Mouse (Mus musculus) MEL (cell line): Measurements from ENCODE around the gene Irgm2. TPM values are rescaled to one million over a fixed set of nuclear protein-coding genes. Genes with fewer than 3 reads are reported as not detected.

Source experiments
- DNase-seq: peaks from one replicate; pipeline ENCODE4 v3.0.0; 2011; ENCODE audit warnings: low read depth, low spot score
- H3K27ac ChIP-seq: 2 replicates; pipeline ENCODE4 v1.5.1; 2012; ENCODE audit warnings: low read depth, mild to moderate bottlenecking, control low read depth, low read length, moderate library complexity; ENCODE audit not compliant: control insufficient read depth
- H3K27me3 ChIP-seq, 2 experiments: fragments of 150-350 bp in 1 of 2; sonication (generic) in 1 of 2; 2 replicates each; pipeline ENCODE4 v1.6.1; 2012; ENCODE audit warnings: low read length in 2 of 2, mild to moderate bottlenecking in 2 of 2, improper control_type of control experiment in 1 of 2, moderate library complexity in 1 of 2; ENCODE audit not compliant: insufficient read depth in 2 of 2, control insufficient read depth in 1 of 2
- H3K36me3 ChIP-seq, 2 experiments: 2 replicates each; pipeline ENCODE4 v1.6.1; 2012 to 2014; ENCODE audit warnings: low read length in 2 of 2, improper control_type of control experiment in 1 of 2, inconsistent platforms in 1 of 2, mild to moderate bottlenecking in 1 of 2; ENCODE audit not compliant: insufficient read depth in 2 of 2, control insufficient read depth in 1 of 2
- H3K4me1 ChIP-seq, 2 experiments: fragments of 150-350 bp in 1 of 2; sonication (generic) in 1 of 2; 2 replicates each; pipeline ENCODE4 v1.6.1; 2012; ENCODE audit warnings: low read length in 2 of 2, improper control_type of control experiment in 1 of 2, mild to moderate bottlenecking in 1 of 2; ENCODE audit not compliant: insufficient read depth in 2 of 2, control insufficient read depth in 1 of 2
- H3K4me3 ChIP-seq, 2 experiments: fragments of 150-350 bp in 1 of 2; sonication (generic) in 1 of 2; 2 replicates each; pipeline ENCODE4 v1.5.1; 2012; ENCODE audit warnings: low read depth in 2 of 2, low read length in 2 of 2, mild to moderate bottlenecking in 2 of 2, moderate library complexity in 2 of 2, control low read depth in 1 of 2, improper control_type of control experiment in 1 of 2; ENCODE audit not compliant: control insufficient read depth in 1 of 2, insufficient read depth in 1 of 2
- H3K79me2 ChIP-seq: 2 replicates; pipeline ENCODE4 v1.6.1; 2012; ENCODE audit warnings: mild to moderate bottlenecking, low read length, moderate library complexity; ENCODE audit not compliant: control insufficient read depth, poor library complexity, insufficient read depth
- H3K9ac ChIP-seq: 2 replicates; pipeline ENCODE4 v1.6.1; 2012; ENCODE audit warnings: low read depth, mild to moderate bottlenecking, control low read depth, low read length, moderate library complexity; ENCODE audit not compliant: control insufficient read depth, poor library complexity, severe bottlenecking
- H3K9me3 ChIP-seq: fragments of 150-350 bp; sonication (generic); replicated peaks from 2 replicates; pipeline ENCODE4 v1.6.1; 2012; ENCODE audit warnings: mild to moderate bottlenecking, low read length, improper control_type of control experiment, moderate library complexity; ENCODE audit not compliant: insufficient read depth
- CHD1 ChIP-seq: IDR thresholded peaks from 2 replicates; pipeline ENCODE4 v1.6.1; 2012; ENCODE audit warnings: low read depth, mild to moderate bottlenecking, inconsistent platforms, low read length, improper control_type of control experiment
- CHD2 ChIP-seq: IDR thresholded peaks from 2 replicates; pipeline ENCODE4 v1.6.1; 2011; ENCODE audit warnings: low read length, improper control_type of control experiment
- E2F4 ChIP-seq: IDR thresholded peaks from 2 replicates; pipeline ENCODE4 v1.6.1; 2011; ENCODE audit warnings: low read depth, low read length, improper control_type of control experiment, borderline replicate concordance
- ELF1 ChIP-seq: IDR thresholded peaks from 2 replicates; pipeline ENCODE4 v1.6.1; 2014; ENCODE audit warnings: low read depth, mild to moderate bottlenecking, inconsistent platforms, low read length, improper control_type of control experiment, moderate library complexity
- EP300 ChIP-seq, 2 experiments: IDR thresholded peaks; 2 replicates each; pipeline ENCODE4 v1.6.1; 2011; ENCODE audit warnings: improper control_type of control experiment in 2 of 2, low read length in 2 of 2, low read depth in 1 of 2, mild to moderate bottlenecking in 1 of 2
- ETS1 ChIP-seq: IDR thresholded peaks from 2 replicates; pipeline ENCODE4 v1.6.1; 2012; ENCODE audit warnings: low read depth, mild to moderate bottlenecking, inconsistent platforms, low read length, improper control_type of control experiment, moderate library complexity
- GABPA ChIP-seq: IDR thresholded peaks from 2 replicates; pipeline ENCODE4 v1.6.1; 2012; ENCODE audit warnings: low read depth, mild to moderate bottlenecking, inconsistent platforms, low read length, improper control_type of control experiment, moderate library complexity
- GATA1 ChIP-seq: IDR thresholded peaks from 2 replicates; pipeline ENCODE4 v1.6.1; 2011; ENCODE audit warnings: low read depth, low read length, improper control_type of control experiment
- HCFC1 ChIP-seq: IDR thresholded peaks from 2 replicates; pipeline ENCODE4 v1.6.1; 2012; ENCODE audit warnings: low read depth, mild to moderate bottlenecking, inconsistent platforms, low read length, improper control_type of control experiment, moderate library complexity
- JUND ChIP-seq: IDR thresholded peaks from 2 replicates; pipeline ENCODE4 v1.6.1; 2011; ENCODE audit warnings: low read depth, mild to moderate bottlenecking, improper control_type of control experiment, low read length
- KAT2A ChIP-seq: conservative IDR thresholded peaks from 2 replicates; pipeline ENCODE4 v1.6.1; 2012; ENCODE audit warnings: low read depth, low read length, improper control_type of control experiment, inconsistent platforms
- MEF2A ChIP-seq: IDR thresholded peaks from 2 replicates; pipeline ENCODE4 v1.6.1; 2014; ENCODE audit warnings: low read depth, mild to moderate bottlenecking, inconsistent platforms, low read length, improper control_type of control experiment; ENCODE audit not compliant: poor library complexity, insufficient replicate concordance, severe bottlenecking; ENCODE audit errors: extremely low read depth
- MXI1 ChIP-seq: IDR thresholded peaks from 2 replicates; pipeline ENCODE4 v1.6.1; 2011; ENCODE audit warnings: mild to moderate bottlenecking, low read depth, low read length, improper control_type of control experiment
- MYC ChIP-seq: IDR thresholded peaks from 2 replicates; pipeline ENCODE4 v1.6.1; 2011; ENCODE audit warnings: low read depth, mild to moderate bottlenecking, low read length, improper control_type of control experiment, moderate library complexity
- NRF1 ChIP-seq: IDR thresholded peaks from 2 replicates; pipeline ENCODE4 v1.6.1; 2014; ENCODE audit warnings: low read depth, mild to moderate bottlenecking, inconsistent platforms, low read length, improper control_type of control experiment, moderate library complexity; ENCODE audit not compliant: poor library complexity, insufficient read depth, severe bottlenecking
- POLR2A ChIP-seq, 2 experiments: IDR thresholded peaks; 2 replicates each; pipeline ENCODE4 v1.6.1; 2011 to 2012; ENCODE audit warnings: low read length in 2 of 2, mild to moderate bottlenecking in 2 of 2, control low read depth in 1 of 2, improper control_type of control experiment in 1 of 2, low read depth in 1 of 2, moderate library complexity in 1 of 2; ENCODE audit not compliant: control insufficient read depth in 1 of 2, insufficient read depth in 1 of 2, poor library complexity in 1 of 2
- POLR2AphosphoS2 ChIP-seq: IDR thresholded peaks from 2 replicates; pipeline ENCODE4 v1.6.1; 2011; ENCODE audit warnings: low read length, improper control_type of control experiment
- POLR2AphosphoS5 ChIP-seq: IDR thresholded peaks from 2 replicates; pipeline ENCODE4 v1.6.1; 2012; ENCODE audit warnings: low read depth, borderline replicate concordance, mild to moderate bottlenecking, inconsistent platforms, low read length, moderate library complexity, mixed read lengths
- SMC3 ChIP-seq: IDR thresholded peaks from 2 replicates; pipeline ENCODE4 v1.6.1; 2011; ENCODE audit warnings: low read depth, low read length, improper control_type of control experiment
- TBP ChIP-seq: IDR thresholded peaks from 2 replicates; pipeline ENCODE4 v1.8.0; 2011; ENCODE audit warnings: low read depth, low read length, improper control_type of control experiment
- TCF12 ChIP-seq: IDR thresholded peaks from 2 replicates; pipeline ENCODE4 v1.6.1; 2014; ENCODE audit warnings: low read depth, mild to moderate bottlenecking, inconsistent platforms, low read length, improper control_type of control experiment, moderate library complexity
- UBTF ChIP-seq: IDR thresholded peaks from 2 replicates; pipeline ENCODE4 v1.6.1; 2012; ENCODE audit warnings: low read depth, mild to moderate bottlenecking, inconsistent platforms, low read length, improper control_type of control experiment, moderate library complexity, borderline replicate concordance; ENCODE audit not compliant: insufficient read depth
- USF1 ChIP-seq: IDR thresholded peaks from 2 replicates; pipeline ENCODE4 v1.6.1; 2014; ENCODE audit warnings: low read depth, mild to moderate bottlenecking, inconsistent platforms, low read length, improper control_type of control experiment, moderate library complexity
- ZC3H11A ChIP-seq: IDR thresholded peaks from 2 replicates; pipeline ENCODE4 v1.6.1; 2012; ENCODE audit warnings: low read depth, mild to moderate bottlenecking, inconsistent platforms, low read length, improper control_type of control experiment
- ZMIZ1 ChIP-seq: IDR thresholded peaks from 2 replicates; pipeline ENCODE4 v1.6.1; 2012; ENCODE audit warnings: low read depth, mild to moderate bottlenecking, inconsistent platforms, low read length, improper control_type of control experiment, moderate library complexity
- ZNF384 ChIP-seq: IDR thresholded peaks from 2 replicates; pipeline ENCODE4 v1.6.1; 2012; ENCODE audit warnings: low read depth, mild to moderate bottlenecking, inconsistent platforms, low read length, improper control_type of control experiment
- polyA plus RNA-seq, 2 experiments: library from polyadenylated mRNA; stranded (reverse) in 1 of 2; unstranded in 1 of 2; fragments of >175 nt in 1 of 2; fragments of >200 nt in 1 of 2; gene quantifications; 2 replicates each; pipeline versions ENCODE4 v1.2.1 to v1.2.4; 2012; ENCODE audit warnings: low replicate concordance in 2 of 2, low read depth in 1 of 2; ENCODE audit not compliant: insufficient read length in 2 of 2, insufficient read depth in 1 of 2, missing spikeins in 1 of 2
- total RNA-seq: library from RNA; depleted of rRNA; stranded (reverse); fragments of 300-350 nt; gene quantifications from 2 replicates; pipeline ENCODE4 v1.2.3, GENCODE M21; 2012

The Irgm2 gene
- total and polyA plus RNA-seq, 3 experiments, result 1.1 TPM; not detected in 1

GRCm38 (mm10) chr11:58168167-58168915 is 31.1 kb upstream of the Irgm2 start, which contains the start of gene Gemin5 (continued):
- TF ChIP-seq E2F4, result no peak
- no peak for TF ChIP-seq JUND
- TF ChIP-seq EP300 (IDR thresholded peaks at IDR 0.05; ENCODE audit: low read depth in 1 of 2, low read length in 2 of 2), result no peak
- no peak for TF ChIP-seq ZC3H11A
- no peak for TF ChIP-seq SMC3
- TF ChIP-seq POLR2AphosphoS2, result peak; percentile 82
- TF ChIP-seq GATA1, result no peak
- 0 out of 2 replicates have a peak, but pooled peaks have one; percentile 9 for TF ChIP-seq USF1
- peak; percentile 68; the same call in 1 of the 2 replicates for TF ChIP-seq UBTF
- TF ChIP-seq POLR2A (IDR thresholded peaks at IDR 0.05; ENCODE audit: control insufficient read depth in 1 of 2, insufficient read depth in 1 of 2, low read depth in 1 of 2, low read length in 2 of 2, poor library complexity in 1 of 2), result peak; percentile 97 to 98
- 0 out of 2 replicates have a peak, but pooled peaks have one; percentile 37 for TF ChIP-seq ELF1

GRCm38 (mm10) chr11:58169666-58170065 is 29.8 kb upstream of the Irgm2 start:
- no peak overlapping the region for H3K27ac ChIP-seq
- no peak for DNase-seq

GRCm38 (mm10) chr11:58171459-58172091 is 27.8 kb upstream of the Irgm2 start, which contains the start of gene Mrpl22:
Mrpl22 (plus strand) TSS chr11:58171661.
- DNase-seq, result peak; percentile 99
- H3K4me3 ChIP-seq, result peak within 1 kb of the TSS; percentile 83 to 95
- no peaks in the 10 kb centered on the region for H3K9me3 ChIP-seq
- H3K27ac ChIP-seq, result peak within 1 kb of the TSS; percentile 72
- peaks cover 13 to 19% of the 10 kb centered on the region in 2 experiments; a peak in 3 of 4 replicates for H3K36me3 ChIP-seq
- H3K27me3 ChIP-seq, result no peaks in the 10 kb centered on the region
- peaks cover 21% of the 10 kb centered on the region for H3K79me2 ChIP-seq
- peak within 1 kb of the TSS; percentile 81 for H3K9ac ChIP-seq
- peaks cover 4 to 8% of the 10 kb centered on the region in 2 experiments for H3K4me1 ChIP-seq
- TF ChIP-seq EP300 (IDR thresholded peaks at IDR 0.05; ENCODE audit: low read depth in 1 of 2, low read length in 2 of 2), result peak in 1 of 2 experiments; percentile 8; a peak in 1 of 4 replicates
- TF ChIP-seq KAT2A, result peak; percentile 75
- TF ChIP-seq HCFC1, result peak; percentile 94
- peak; percentile 91 for TF ChIP-seq TBP
- TF ChIP-seq NRF1, result peak; percentile 93
- peak; percentile 96 for TF ChIP-seq MXI1
- TF ChIP-seq CHD2, result peak; percentile 88
- peak; percentile 76 for TF ChIP-seq ZMIZ1
- TF ChIP-seq CHD1, result no peak
- 0 out of 2 replicates have a peak, but pooled peaks have one; percentile 12 for TF ChIP-seq USF1
- peak; percentile 93 for TF ChIP-seq MYC
- no peak; the same call in 1 of the 2 replicates for TF ChIP-seq ZNF384
- TF ChIP-seq ETS1, result peak; percentile 57; the same call in 1 of the 2 replicates
- TF ChIP-seq UBTF, result no peak
- peak; percentile 81 for TF ChIP-seq TCF12
- peak; percentile 67 to 99 for TF ChIP-seq POLR2A (IDR thresholded peaks at IDR 0.05; ENCODE audit: control insufficient read depth in 1 of 2, insufficient read depth in 1 of 2, low read depth in 1 of 2, low read length in 2 of 2, poor library complexity in 1 of 2)
- no peak for TF ChIP-seq ZC3H11A
- no peak for TF ChIP-seq GABPA

More at GRCm38 (mm10) chr11:58169666-58170065, 29.8 kb upstream of the Irgm2 start:
- TF ChIP-seq MYC, result no peak
- TF ChIP-seq MEF2A, result no peak
- TF ChIP-seq CHD2, result no peak
- no peak for TF ChIP-seq POLR2AphosphoS5
- TF ChIP-seq, all 39 proteins: peak for 0
- H3K79me2 ChIP-seq, result peaks cover 29% of the 10 kb centered on the region
- H3K9ac ChIP-seq, result no peak overlapping the region
- peaks cover 4 to 8% of the 10 kb centered on the region in 2 experiments for H3K4me1 ChIP-seq
- no peaks in the 10 kb centered on the region for H3K27me3 ChIP-seq
- H3K9me3 ChIP-seq, result no peaks in the 10 kb centered on the region
- H3K36me3 ChIP-seq, result peaks cover 13 to 20% of the 10 kb centered on the region in 2 experiments
- no peak overlapping the region for H3K4me3 ChIP-seq
